Mouse (Mus musculus): ENCODE results near the gene Acad11.

DNA sequence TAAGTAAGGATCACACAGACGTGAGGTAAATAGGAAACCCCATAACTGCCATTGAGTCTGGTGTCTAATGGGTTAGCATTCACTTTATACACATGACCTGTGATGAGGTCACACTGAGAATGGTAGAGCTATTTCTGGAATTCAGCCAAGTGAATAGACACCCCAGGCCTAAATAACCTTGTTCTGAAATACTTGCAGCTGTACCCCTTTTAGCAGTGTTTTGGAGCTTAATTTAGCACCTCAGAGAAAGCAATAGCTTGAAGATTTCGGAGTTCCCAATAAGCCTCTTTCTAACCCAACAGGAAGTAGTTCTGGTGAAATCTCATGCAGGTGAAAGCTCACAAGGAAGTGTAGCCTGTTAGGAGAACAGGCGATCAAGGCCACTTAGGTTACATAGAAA lies 63.7 kb downstream of the Acad11 start, which contains the start of gene Ackr4:
- TF ChIP-seq POLR2A (IDR thresholded peaks at IDR 0.05; ENCODE audit: low read depth, low read length) = no peak
- no peak for TF ChIP-seq CTCF (IDR thresholded peaks at IDR 0.05; ENCODE audit: extremely low read depth, insufficient read depth, insufficient read length, insufficient replicate concordance)
